Mouse (Mus musculus) adrenal gland, adult 18-20 months (tissue): ENCODE measurements at regions not wholly inside any gene's neighbourhood (a gene's known extent, or its start where the extent isn't known, plus 50 kb on each side); places are given as distances from the start of the nearest gene placed in this dataset.

Experiments used
- DNase-seq, 2 experiments: peaks; one replicate each; pipeline ENCODE4 v3.0.0; 2021 to 2022; ENCODE audit warnings: low spot score in 2 of 2

DNA sequence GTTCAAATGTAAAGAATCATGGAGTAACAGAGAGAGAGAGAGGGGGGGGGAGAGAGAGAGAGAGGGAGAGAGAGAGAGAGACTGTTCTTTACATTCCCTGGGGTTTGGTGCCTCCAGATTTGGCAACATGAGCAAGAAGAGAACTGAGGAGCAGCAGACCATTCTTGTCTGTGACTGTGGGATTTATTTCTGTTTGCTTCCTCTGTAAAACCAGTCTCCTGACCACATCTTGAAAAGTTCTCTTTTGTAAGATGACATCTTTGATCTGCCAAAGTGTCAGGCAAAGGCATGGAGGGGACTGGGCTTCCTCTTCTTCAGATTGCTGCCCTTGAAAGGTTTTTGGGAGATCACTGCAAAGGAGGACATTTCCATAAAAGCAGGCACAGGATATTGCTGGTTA, 376.3 kb downstream of the Kcnj2 start:
- DNase-seq = no peak

- no peak for DNase-seq
These were observed 377.4 kb downstream of the Kcnj2 start for GRCm38 (mm10) chr11:111443381-111443780.

DNA sequence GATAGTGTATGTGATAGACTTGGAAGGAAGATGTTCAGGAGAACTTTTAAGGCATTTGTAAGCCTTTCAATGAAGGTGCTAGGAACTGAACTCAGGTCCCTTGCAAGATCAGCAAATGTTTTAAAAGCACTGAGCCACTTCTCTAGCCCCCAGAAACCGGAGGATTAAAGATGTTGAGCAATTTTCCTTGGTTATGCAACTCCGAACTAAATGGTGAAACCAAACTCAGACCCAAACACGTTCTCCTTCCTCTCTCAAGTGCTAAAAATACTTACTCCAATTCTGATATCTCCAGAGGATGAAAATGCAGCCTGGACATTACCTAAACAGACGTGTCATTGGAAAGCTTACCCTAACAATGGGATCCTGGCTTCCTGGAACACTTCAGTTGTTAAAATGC, 378.8 kb downstream of the Kcnj2 start:
- DNase-seq = no peak

DNA sequence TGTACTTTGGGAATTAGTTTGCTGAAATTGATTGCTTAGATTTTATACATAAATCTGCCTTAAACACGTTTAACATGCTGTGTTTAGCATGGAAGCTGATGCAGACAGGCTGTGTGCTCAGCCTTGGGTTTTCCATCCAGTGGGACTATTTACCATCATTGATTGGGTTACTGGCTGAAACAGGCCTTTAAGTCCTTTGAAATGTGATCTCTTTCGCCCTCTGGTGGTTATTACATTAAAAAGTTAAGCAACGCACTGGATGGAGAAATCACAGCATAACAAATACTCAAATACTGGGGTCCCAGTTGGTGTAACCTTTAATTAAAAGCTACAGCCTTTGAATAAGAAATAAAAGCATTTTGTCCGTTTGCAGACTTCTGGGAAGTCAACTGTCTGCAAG, 379.8 kb downstream of the Kcnj2 start:
- DNase-seq = no peak

DNA sequence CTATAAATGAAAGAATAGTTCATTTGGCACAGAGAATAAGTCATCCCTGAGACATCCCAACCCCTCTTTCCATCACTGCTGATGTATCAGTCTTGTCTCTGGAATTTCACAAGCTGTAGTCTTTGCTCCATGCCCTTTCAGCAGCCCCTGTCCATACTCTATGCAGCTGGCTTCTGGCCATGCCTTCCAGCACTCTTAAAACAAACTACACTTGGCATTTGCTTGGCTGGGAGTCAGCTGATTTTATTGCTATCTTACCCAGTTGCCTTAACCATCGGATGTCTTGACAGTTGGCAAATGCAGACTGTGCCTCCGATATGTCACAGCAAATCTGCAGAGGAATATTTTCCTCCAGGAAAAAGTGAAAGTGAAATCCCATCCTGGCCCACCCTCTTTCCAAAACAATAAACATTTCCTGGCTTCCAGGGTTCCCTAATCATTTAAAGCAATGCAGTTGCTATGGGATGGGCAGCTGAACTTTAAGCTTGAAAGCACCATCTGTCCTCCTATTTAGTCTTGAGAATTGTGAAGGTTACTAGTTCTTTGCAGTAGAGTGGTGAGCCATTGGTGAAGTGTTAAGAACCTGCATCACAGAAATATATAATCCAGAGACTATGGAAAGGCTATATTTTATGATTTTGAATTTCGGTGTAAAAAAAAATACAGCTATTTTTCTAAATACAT, 385.0 kb downstream of the Kcnj2 start:
- no peak for DNase-seq

GRCm38 (mm10) chr11:111460046-111460445, 394.1 kb downstream of the Kcnj2 start:
- DNase-seq = no peak

DNA sequence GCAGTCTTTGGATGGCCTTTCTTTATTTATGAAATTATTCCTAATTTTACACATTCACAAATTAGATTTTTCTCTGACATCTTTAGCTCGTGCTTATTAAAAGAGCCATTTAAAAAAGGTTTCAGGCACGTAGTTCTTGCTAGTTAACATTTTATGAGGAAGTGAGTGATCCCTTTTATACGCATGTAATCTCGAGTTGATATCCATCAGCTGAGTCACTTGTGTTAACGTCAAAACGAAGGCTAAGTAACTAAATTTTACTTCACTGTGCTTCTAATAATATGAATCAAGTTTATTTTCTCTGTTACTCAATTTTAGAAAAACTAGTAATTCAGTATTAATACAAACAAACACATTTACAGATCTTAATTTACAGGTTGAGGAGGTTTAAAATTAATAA, 419.0 kb downstream of the Kcnj2 start:
- no peak for DNase-seq

GRCm38 (mm10) chr11:111512471-111512870, 446.5 kb downstream of the Kcnj2 start:
- DNase-seq = no peak

GRCm38 (mm10) chr11:111522716-111523115, 456.8 kb downstream of the Kcnj2 start:
- DNase-seq = no peak

GRCm38 (mm10) chr11:111523465-111523864, 457.5 kb downstream of the Kcnj2 start:
- peak; percentile 73 to 76 for DNase-seq

GRCm38 (mm10) chr11:111526010-111526742, 460.2 kb downstream of the Kcnj2 start:
- no peak for DNase-seq

- no peak for DNase-seq
These were observed 463.6 kb downstream of the Kcnj2 start for GRCm38 (mm10) chr11:111529591-111529990.

DNA sequence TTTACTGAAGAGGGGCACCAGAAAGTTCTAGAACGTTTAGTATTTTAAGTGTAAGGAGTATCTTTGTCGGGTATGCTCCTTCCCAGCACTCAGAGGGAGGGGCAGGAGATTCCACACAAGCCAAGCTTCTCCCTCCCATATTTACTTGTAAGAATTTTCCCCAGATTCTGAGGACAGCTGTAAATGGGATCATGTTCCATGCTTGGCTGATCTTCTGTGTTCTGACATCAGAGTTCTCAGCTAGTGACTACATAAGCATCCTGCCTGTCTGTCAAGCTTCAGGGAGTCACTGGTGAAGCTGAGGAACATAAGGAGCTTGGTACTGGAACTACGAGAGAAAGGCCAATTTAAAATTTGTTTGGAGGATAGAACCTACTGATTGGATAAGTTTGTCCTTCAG, 464.9 kb downstream of the Kcnj2 start:
- no peak for DNase-seq

GRCm38 (mm10) chr11:111532457-111532856, 466.5 kb downstream of the Kcnj2 start:
- no peak for DNase-seq

GRCm38 (mm10) chr11:111536040-111536836, 470.3 kb downstream of the Kcnj2 start:
- DNase-seq = peak; percentile 30 to 47

DNA sequence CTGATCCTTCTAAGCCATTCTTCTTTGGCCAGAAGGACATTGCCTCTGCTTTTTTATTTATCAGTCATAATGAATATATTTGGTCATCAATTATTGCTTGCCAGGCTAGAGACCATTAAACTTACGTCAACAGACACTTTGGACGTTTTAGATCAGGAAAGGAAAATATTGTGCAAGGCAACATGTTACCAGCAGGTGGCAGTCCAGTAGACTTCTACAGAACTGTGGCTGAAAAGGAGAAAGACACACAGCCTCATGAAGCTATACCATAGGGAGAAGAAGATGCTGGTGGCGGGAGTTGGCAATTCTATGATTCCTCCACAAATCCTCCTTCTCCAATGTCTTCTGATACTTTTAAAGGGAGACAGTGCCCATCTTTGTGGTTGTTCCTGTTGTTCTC, 471.7 kb downstream of the Kcnj2 start:
- DNase-seq = peak; percentile 45 to 46

DNA sequence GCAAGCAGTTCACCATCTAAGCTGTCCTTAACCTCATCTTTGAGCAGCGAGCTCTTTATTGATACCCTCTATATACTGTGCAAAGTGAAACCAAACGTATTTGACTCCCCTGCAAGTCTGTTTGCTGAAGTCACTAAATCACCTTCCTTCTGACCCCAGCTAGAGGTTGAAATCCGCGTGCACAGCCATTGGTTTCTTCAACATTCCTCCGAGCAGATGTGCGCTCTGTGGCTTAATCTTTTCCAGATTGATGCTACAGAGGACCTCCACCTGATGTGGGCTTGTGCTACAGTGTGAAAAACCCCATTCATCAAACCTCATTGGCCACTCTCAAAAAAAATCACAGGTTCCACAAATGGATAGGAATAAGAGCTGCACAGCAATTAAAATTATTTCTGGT, 474.0 kb downstream of the Kcnj2 start:
- no peak for DNase-seq

- no peak for DNase-seq
These were observed 479.3 kb downstream of the Kcnj2 start for GRCm38 (mm10) chr11:111545291-111545690.

DNA sequence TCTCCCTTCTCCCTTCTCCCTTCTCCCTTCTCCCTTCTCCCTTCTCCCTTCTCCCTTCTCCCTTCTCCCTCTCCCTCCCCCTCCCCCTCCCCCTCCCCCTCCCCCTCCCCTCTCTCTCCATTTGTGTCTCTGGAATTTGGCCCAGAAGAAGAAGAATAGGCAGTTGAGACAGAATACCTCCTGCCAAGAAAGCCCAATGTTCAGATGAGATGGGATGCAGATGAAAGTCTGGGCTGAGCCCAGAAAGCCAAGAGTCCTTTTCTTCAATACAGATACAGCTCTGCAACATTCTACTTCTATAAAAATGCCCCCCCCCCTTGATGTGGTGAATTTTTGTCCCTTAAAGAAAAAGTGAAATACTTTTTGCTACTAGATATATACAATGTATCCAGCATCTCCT, 489.2 kb downstream of the Kcnj2 start:
- no peak for DNase-seq

DNA sequence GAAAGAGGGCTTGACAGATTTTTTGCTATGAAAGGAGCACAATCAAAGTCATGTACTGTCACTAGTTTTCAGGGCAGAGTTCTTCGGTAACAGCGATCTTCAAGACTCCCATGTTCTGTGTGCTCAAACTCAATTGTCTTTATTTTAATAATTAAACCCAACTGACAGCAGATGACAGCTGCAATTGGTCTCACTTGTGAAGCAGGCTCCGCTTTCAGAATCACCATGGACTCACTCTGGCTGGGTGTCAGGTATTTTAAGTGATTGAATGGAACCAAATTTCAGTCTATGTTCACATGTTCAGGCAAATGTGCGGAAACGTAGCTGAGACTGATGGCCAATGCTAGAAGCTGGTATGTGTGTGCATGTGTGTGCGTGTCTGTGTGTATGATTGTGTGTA, 489.7 kb downstream of the Kcnj2 start:
- DNase-seq = no peak

GRCm38 (mm10) chr11:111558302-111559140, 492.6 kb downstream of the Kcnj2 start:
- DNase-seq = no peak
